In genomic region chr3:84478896-84479292, GRCm38 (mm10) we compare ENCODE assay signal across 8 mouse cellular contexts. TPM values are rescaled to one million over a fixed set of nuclear protein-coding genes. Genes with fewer than 3 reads are reported as not detected.
DNase-seq lines count a peak whose midpoint lies in the region; ATAC-seq and TF ChIP-seq lines count a peak whose summit lies in the region.

No protein-coding gene starts in this region.

- WGBS in lung, postnatal 0 days, result 8% methylated on average over 12 of the region's 12 CpGs
- WGBS in forebrain, embryonic 10.5 days, result 1% methylated on average over 12 of the region's 12 CpGs
- 5% methylated on average over 12 of the region's 12 CpGs for WGBS in stomach, embryonic 14.5 days

- peak overlapping the region; percentile 63 for H3K4me3 ChIP-seq in lung, postnatal 0 days (ENCODE audit: low read depth, low read length)
- peak overlapping the region; percentile 75 for H3K4me3 ChIP-seq in forebrain, embryonic 10.5 days
- peak overlapping the region; percentile 72 for H3K4me3 ChIP-seq in stomach, embryonic 14.5 days (ENCODE audit: low read depth, low read length)

- DNase-seq in lung, postnatal 0 days (ENCODE audit: low spot score), result peak; percentile 59
- DNase-seq in lung, postnatal 36 days, result no peak
- DNase-seq in forebrain, embryonic 10.5 days (ENCODE audit: extremely low spot score, low spot score), result peak; percentile 21
- peak; percentile 68 for DNase-seq in liver
- no peak for DNase-seq in ovary, postnatal 14 days (ENCODE audit: low spot score)
- DNase-seq in kidney, postnatal 25 days, result no peak

- ATAC-seq in lung, postnatal 0 days, result no peak
- ATAC-seq in stomach, embryonic 14.5 days (ENCODE audit: insufficient number of reproducible peaks, insufficient read depth, low FRiP score, low read depth), result no peak
- ATAC-seq in megakaryocyte progenitor cell, adult 5-6 weeks (replicated peaks; ENCODE audit: poor library complexity), result no peak

- H3K4me1 ChIP-seq in lung, postnatal 0 days (ENCODE audit: insufficient read depth, low read depth, low read length), result 0 out of 2 replicates have a peak, but pooled peaks cover 4% of the 10 kb centered on the region
- peaks cover 36% of the 10 kb centered on the region for H3K4me1 ChIP-seq in forebrain, embryonic 10.5 days
- H3K4me1 ChIP-seq in stomach, embryonic 14.5 days (ENCODE audit: control insufficient read depth, insufficient read depth, low read length), result peaks cover 19% of the 10 kb centered on the region

- no peak for TF ChIP-seq CTCF in lung, postnatal 0 days (IDR thresholded peaks at IDR 0.05)

- TF ChIP-seq EP300 in lung, postnatal 0 days (IDR thresholded peaks at IDR 0.05), result no peak

- no peaks in the 10 kb centered on the region for H3K36me3 ChIP-seq in lung, postnatal 0 days (ENCODE audit: insufficient read depth, low read length)
- H3K36me3 ChIP-seq in forebrain, embryonic 10.5 days (replicated peaks), result no peaks in the 10 kb centered on the region
- H3K36me3 ChIP-seq in stomach, embryonic 14.5 days (ENCODE audit: control insufficient read depth, insufficient read depth, low read length), result no peaks in the 10 kb centered on the region

- peak overlapping the region; percentile 96 for H3K4me2 ChIP-seq in lung, postnatal 0 days (replicated peaks; ENCODE audit: low read depth, low read length)
- peak overlapping the region; percentile 99 for H3K4me2 ChIP-seq in stomach, embryonic 14.5 days (replicated peaks; ENCODE audit: low read depth, low read length)

- H3K27ac ChIP-seq in lung, postnatal 0 days (ENCODE audit: low read length), result peak overlapping the region; percentile 76; the same call in 1 of the 2 replicates
- H3K27ac ChIP-seq in forebrain, embryonic 10.5 days, result peak overlapping the region; percentile 78
- peak overlapping the region; percentile 11; the same call in 1 of the 2 replicates for H3K27ac ChIP-seq in stomach, embryonic 14.5 days (ENCODE audit: low read length)

- 0 out of 2 replicates have a peak, but pooled peaks cover 6% of the 10 kb centered on the region for H3K27me3 ChIP-seq in lung, postnatal 0 days (replicated peaks; ENCODE audit: insufficient read depth, low read length)
- peaks cover 85% of the 10 kb centered on the region for H3K27me3 ChIP-seq in forebrain, embryonic 10.5 days (ENCODE audit: poor library complexity, severe bottlenecking)
- H3K27me3 ChIP-seq in stomach, embryonic 14.5 days (ENCODE audit: control insufficient read depth, insufficient read depth, low read length), result no peaks in the 10 kb centered on the region; the same call in 1 of the 2 replicates

- H3K9me3 ChIP-seq in lung, postnatal 0 days (ENCODE audit: low read length), result no peaks in the 10 kb centered on the region
- no peaks in the 10 kb centered on the region for H3K9me3 ChIP-seq in forebrain, embryonic 10.5 days
- no peaks in the 10 kb centered on the region for H3K9me3 ChIP-seq in stomach, embryonic 14.5 days (ENCODE audit: control insufficient read depth, low read depth, low read length)

- peak overlapping the region; percentile 39 for H3K9ac ChIP-seq in lung, postnatal 0 days (replicated peaks; ENCODE audit: low read depth)
- H3K9ac ChIP-seq in stomach, embryonic 14.5 days (replicated peaks; ENCODE audit: low read depth, low read length), result peak overlapping the region; percentile 68

RNA-seq across cellular contexts. Expression of gene Fhdc1, which starts 1.3 kb away (rescaled TPM):
- polyA plus RNA-seq in lung, postnatal 0 days (2015; fragmentation: Nextera tagmentation; extraction: Ambion mirVana), result 15.5 and 16.7 TPM in 2 replicates
- polyA plus RNA-seq in forebrain, embryonic 10.5 days (2016; fragmentation: Nextera tagmentation; extraction: Ambion mirVana), result 1.2 and 1.9 TPM in 2 replicates
- polyA plus RNA-seq in stomach, embryonic 14.5 days (2014; fragmentation: Nextera tagmentation; extraction: Ambion mirVana), result 12.1 and 15.5 TPM in 2 replicates
- total RNA-seq in megakaryocyte progenitor cell, adult 5-6 weeks (2015), result 0.22 and 2.2 TPM in 2 replicates
- total RNA-seq in megakaryocyte progenitor cell, adult 5-6 weeks (2017), result 0.74 and 0.79 TPM in 2 replicates

Comparison
In these comparisons a context has a peak if more than half of its experiments do, and no peak if none do; other contexts are left out.
1. DNase-seq: peak in lung, postnatal 0 days (single experiment), forebrain, embryonic 10.5 days (single experiment) and liver (single experiment); none in lung, postnatal 36 days (single experiment), ovary, postnatal 14 days (single experiment) and kidney, postnatal 25 days (0 of 2).
2. H3K27ac ChIP-seq: peak in every context shown above with its lines; median percentile 78 in forebrain, embryonic 10.5 days; 76 in lung, postnatal 0 days; 11 in stomach, embryonic 14.5 days.
3. Peak in every context shown above with its lines, with median percentiles within 50 percentile points of each other: H3K4me3 ChIP-seq.